Mouse (Mus musculus) stomach, embryonic 15.5 days (tissue): ENCODE results near the gene Klhl9. TPM values are rescaled to one million over a fixed set of nuclear protein-coding genes. Genes with fewer than 3 reads are reported as not detected.

ENCODE experiments used
- ATAC-seq: fragments of 200-750 bp; cut with Nextera tagmentation; 2 replicates; pipeline ENCODE4 v1.8.0; 2017; ENCODE audit warnings: low read depth, moderate number of reproducible peaks, moderate TSS enrichment; ENCODE audit not compliant: insufficient read depth, low FRiP score
- H3K27ac ChIP-seq: fragments of 300-500 bp; sonication (generic); 2 replicates; pipeline ENCODE4 v1.5.1; 2015; ENCODE audit warnings: mild to moderate bottlenecking, inconsistent platforms
- H3K27me3 ChIP-seq: fragments of 300-500 bp; sonication (generic); replicated peaks from 2 replicates; pipeline ENCODE4 v1.6.1; 2015; ENCODE audit warnings: inconsistent platforms
- H3K36me3 ChIP-seq: fragments of 300-500 bp; sonication (generic); 2 replicates; pipeline ENCODE4 v1.6.1; 2015; ENCODE audit warnings: inconsistent platforms
- H3K4me1 ChIP-seq: fragments of 300-500 bp; sonication (generic); 2 replicates; pipeline ENCODE4 v1.6.1; 2015; ENCODE audit warnings: inconsistent platforms
- H3K4me2 ChIP-seq: fragments of 300-500 bp; sonication (generic); 2 replicates; pipeline ENCODE4 v1.6.1; 2015; ENCODE audit warnings: mild to moderate bottlenecking, inconsistent platforms
- H3K4me3 ChIP-seq: fragments of 300-500 bp; sonication (generic); replicated peaks from 2 replicates; pipeline ENCODE4 v1.5.1; 2015; ENCODE audit warnings: inconsistent platforms
- H3K9ac ChIP-seq: fragments of 300-500 bp; sonication (generic); 2 replicates; pipeline ENCODE4 v1.6.1; 2015; ENCODE audit warnings: inconsistent platforms
- H3K9me3 ChIP-seq: fragments of 300-500 bp; sonication (generic); 2 replicates; pipeline ENCODE4 v1.6.1; 2016; ENCODE audit warnings: inconsistent platforms
- WGBS: fragments of 180-500 bp; shearing (Covaris S2); methylation state at CpG from one replicate; pipeline ENCODE4 v1.1.7; 2015; 5-methylcytosine and 5-hydroxymethylcytosine counted together
- polyA plus RNA-seq: library from polyadenylated mRNA; unstranded; fragments of >200 nt; fragmentation: Nextera tagmentation; extraction: Ambion mirVana; gene quantifications from 2 replicates; pipeline ENCODE4 v1.2.1, GENCODE M21; 2015

The Klhl9 gene
- polyA plus RNA-seq, 1 experiment from 2014 or later = 87.8 TPM

DNA sequence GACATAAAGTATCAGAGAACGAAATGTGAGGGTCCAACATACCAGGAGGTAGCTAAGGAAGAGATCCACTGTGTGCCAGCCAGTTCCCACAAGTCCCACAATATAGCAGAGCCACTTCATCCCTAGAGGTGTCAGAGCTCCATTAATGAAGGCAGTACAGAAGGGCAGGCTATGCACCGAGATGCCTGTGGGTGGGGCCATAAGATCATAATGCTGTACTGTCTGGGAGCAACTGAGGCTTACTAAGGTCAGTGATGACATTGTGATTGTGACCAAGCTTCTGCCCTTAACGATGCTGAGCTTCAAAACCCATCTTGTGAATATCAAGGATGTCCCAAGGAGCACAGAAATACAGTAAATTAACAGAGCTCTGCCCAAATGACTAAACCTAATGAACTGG is 21.9 kb upstream of the Klhl9 start:
- Histone ChIP-seq H3K4me1 (0 out of 2 replicates have a peak, but pooled peaks cover 7% of the 10 kb centered on the region), H3K4me3 (no peak overlapping the region), H3K36me3 (no peaks in the 10 kb centered on the region), H3K27me3 (no peaks in the 10 kb centered on the region), H3K9ac (no peak overlapping the region), H3K4me2 (no peak overlapping the region), H3K9me3 (no peaks in the 10 kb centered on the region), H3K27ac (no peak overlapping the region)
- ATAC-seq = no peak
- 71% methylated on average over 3 of the region's 3 CpGs for WGBS

DNA sequence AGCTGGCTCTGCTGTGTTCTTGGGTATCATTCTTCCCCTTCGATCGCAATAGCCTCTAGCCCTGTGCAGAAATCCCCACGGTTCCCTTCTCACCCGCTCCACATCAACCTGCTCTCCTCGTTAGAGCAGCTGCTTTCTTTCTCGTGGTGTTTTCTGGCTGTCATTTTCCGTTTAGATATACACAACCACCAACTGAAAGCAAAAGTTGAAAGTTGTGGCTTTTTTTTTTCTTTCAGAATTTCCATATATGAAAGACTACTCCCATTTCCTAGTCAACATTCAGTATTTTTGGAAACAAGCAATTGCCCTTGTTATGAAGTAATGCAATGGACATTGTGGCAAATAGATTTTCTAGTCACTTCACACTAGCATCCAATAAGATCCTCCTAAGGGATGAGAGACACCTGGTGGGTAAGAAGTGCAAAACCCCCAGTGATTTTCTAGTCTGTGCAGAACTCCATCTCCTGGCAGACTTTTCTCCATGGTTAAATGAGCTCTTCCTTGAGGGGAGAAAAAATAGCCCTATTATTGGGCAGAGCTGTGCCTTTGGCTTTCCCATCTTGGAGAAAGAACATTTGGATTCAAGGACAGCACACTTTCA is 20.6 kb upstream of the Klhl9 start:
- WGBS = 46% methylated on average over 7 of the region's 7 CpGs
- H3K9ac ChIP-seq = no peak overlapping the region
- no peaks in the 10 kb centered on the region for H3K27me3 ChIP-seq
- no peak for ATAC-seq
- no peaks in the 10 kb centered on the region for H3K9me3 ChIP-seq
- H3K27ac ChIP-seq = no peak overlapping the region; the same call in 1 of the 2 replicates
- no peak overlapping the region for H3K4me2 ChIP-seq
- H3K4me3 ChIP-seq = no peak overlapping the region
- H3K36me3 ChIP-seq = no peaks in the 10 kb centered on the region
- 0 out of 2 replicates have a peak, but pooled peaks cover 7% of the 10 kb centered on the region for H3K4me1 ChIP-seq

DNA sequence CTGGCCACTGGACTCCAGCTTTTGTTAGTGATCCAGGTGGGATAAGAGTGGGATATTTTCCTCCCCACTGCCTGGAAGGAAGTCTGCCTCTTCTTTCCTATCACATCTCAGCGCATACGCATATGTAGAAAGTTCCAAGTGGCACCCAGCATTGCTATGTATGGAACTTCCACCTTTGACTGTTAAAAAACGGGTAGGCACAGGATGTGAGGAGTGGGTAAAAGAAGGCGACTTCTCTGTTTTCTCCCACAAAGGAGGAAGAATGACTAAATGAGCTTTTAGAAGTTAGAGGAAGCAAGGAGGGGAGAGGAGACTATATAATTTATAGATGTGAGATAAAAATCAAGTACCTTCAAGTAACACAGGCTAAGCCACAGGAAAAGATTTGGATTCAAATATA is 19.2 kb upstream of the Klhl9 start:
- Histone ChIP-seq H3K4me1 (0 out of 2 replicates have a peak, but pooled peaks cover 7% of the 10 kb centered on the region), H3K36me3 (no peaks in the 10 kb centered on the region), H3K4me2 (no peak overlapping the region), H3K27ac (no peak overlapping the region), H3K9ac (no peak overlapping the region), H3K9me3 (no peaks in the 10 kb centered on the region), H3K4me3 (no peak overlapping the region), H3K27me3 (no peaks in the 10 kb centered on the region)
- ATAC-seq = no peak
- WGBS = 83% methylated on average over 4 of the region's 4 CpGs

DNA sequence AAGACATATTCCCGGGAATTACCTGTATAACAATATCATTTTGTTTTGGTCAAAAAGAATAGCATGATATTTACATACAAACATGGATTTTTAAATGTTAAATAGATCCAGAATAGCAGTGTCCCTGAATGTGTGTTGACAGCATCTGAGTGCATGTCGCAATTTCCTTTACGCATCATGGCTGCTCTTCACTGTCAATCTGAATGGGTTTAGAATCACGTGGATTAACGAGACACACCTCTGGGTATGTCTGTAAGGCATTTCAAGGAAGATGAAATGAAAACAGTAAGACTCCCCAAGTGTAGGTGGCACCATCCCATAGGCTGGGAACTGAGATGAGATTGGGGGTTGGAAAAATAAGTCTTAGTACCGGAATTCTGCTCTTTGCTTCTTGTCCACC is 16.8 kb upstream of the Klhl9 start:
- no peak overlapping the region for H3K27ac ChIP-seq
- no peak overlapping the region for H3K4me2 ChIP-seq
- WGBS = 84% methylated on average over 6 of the region's 6 CpGs
- no peak for ATAC-seq
- no peaks in the 10 kb centered on the region for H3K36me3 ChIP-seq
- 0 out of 2 replicates have a peak, but pooled peaks cover 4% of the 10 kb centered on the region for H3K4me1 ChIP-seq
- H3K27me3 ChIP-seq = no peaks in the 10 kb centered on the region
- H3K9ac ChIP-seq = no peak overlapping the region
- H3K4me3 ChIP-seq = no peak overlapping the region
- H3K9me3 ChIP-seq = no peaks in the 10 kb centered on the region

DNA sequence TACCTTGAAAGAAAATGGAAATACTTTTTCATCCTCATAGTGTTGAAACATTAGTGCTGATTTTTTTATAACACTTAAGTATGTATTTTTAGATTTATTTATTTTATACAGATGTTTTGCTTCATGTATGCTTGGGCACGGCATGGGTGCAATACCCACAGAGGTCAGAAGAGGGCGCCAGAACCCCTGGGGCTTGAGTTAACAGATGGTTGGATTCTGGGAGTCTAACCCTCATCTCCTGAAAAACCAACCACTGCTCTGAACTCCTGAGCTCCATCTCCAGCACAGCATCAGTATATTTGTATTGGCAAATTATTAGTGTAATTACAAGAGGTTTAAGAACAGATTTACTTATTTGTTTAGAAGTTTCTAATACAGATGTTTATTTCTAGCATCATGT is 16.2 kb upstream of the Klhl9 start:
- Histone ChIP-seq H3K27me3 (no peaks in the 10 kb centered on the region), H3K27ac (no peak overlapping the region), H3K36me3 (no peaks in the 10 kb centered on the region), H3K4me1 (0 out of 2 replicates have a peak, but pooled peaks cover 4% of the 10 kb centered on the region), H3K4me3 (no peak overlapping the region), H3K4me2 (no peak overlapping the region), H3K9ac (no peak overlapping the region), H3K9me3 (no peaks in the 10 kb centered on the region)
- 6% methylated on average over 2 of the region's 2 CpGs for WGBS
- no peak for ATAC-seq

DNA sequence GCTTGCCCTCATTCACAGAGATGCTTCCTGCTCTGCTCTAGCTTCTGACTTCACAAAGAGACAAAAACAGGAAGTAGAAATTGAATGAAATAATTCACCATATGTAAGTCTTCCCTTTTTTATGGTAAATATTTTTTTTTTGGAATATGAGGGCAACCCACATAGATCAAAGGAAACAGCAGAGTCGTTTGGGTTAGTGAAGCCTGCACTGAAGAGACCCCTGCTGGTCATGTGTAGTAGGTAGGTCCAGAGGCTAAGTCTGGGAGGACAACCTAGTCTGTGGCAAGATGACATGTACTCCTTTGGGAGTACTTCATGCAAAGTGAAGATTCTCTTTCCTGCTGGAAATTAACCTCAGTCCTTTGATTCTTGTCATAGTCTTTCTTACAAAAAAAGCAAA is 5.1 kb upstream of the Klhl9 start:
- Histone ChIP-seq H3K9ac (no peak overlapping the region), H3K27ac (no peak overlapping the region), H3K36me3 (no peaks in the 10 kb centered on the region), H3K4me2 (no peak overlapping the region), H3K4me1 (no peaks in the 10 kb centered on the region), H3K9me3 (no peaks in the 10 kb centered on the region), H3K27me3 (no peaks in the 10 kb centered on the region), H3K4me3 (no peak overlapping the region)
- no peak for ATAC-seq
- 0% methylated on average over 1 of the region's 1 CpGs for WGBS

DNA sequence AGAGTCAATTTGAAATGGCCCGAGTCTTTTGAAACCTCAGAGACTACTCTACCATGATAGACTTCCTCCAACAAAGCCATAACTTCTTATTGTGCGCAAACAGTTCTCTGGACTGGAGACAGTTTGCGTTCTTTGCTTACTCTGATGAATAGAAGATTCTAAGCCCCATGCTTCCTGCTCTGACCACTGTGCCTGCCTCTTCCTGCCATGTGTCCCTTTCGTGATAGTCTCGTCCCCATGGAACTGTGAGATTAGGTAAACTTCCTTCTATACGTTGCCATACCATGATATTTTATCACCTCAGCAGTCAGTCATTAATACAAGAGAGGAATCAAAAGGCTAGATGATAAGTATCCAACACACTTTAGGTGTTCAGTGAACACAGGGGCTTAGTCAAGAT is 4.5 kb upstream of the Klhl9 start:
- H3K36me3 ChIP-seq = no peaks in the 10 kb centered on the region
- H3K4me1 ChIP-seq = no peaks in the 10 kb centered on the region
- no peaks in the 10 kb centered on the region for H3K9me3 ChIP-seq
- no peaks in the 10 kb centered on the region for H3K27me3 ChIP-seq
- WGBS = 73% methylated on average over 6 of the region's 6 CpGs
- no peak overlapping the region for H3K27ac ChIP-seq
- H3K4me2 ChIP-seq = no peak overlapping the region
- no peak overlapping the region for H3K4me3 ChIP-seq
- no peak for ATAC-seq
- H3K9ac ChIP-seq = no peak overlapping the region

DNA sequence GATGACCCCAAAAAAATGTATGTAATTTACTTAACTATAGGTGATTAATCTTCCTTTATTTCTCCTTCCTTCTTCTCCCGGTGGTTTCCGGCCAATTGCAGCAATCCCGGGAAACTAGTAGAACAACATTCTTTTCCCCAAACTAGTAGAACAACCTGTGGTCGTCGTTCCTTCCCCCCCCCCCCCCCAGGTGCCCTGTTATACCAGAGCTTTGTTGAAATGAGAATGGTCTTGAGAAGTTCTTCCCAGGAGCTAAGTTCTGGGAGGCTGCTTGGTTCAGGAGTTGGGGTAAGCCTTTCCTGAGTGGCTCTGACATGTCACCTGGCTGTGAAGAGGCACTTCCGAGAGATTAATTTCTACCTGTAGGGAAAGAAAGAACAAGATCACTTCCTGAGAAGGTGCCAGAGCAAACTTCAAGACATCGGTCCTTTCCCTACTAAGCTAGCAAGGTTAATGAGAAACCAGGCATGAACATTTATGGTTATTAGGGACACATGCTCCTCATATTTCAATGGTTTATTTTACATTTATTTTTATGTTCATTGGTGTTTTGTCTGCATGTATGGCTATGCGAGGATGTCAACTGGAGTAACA is 1.3 kb upstream of the Klhl9 start:
- Histone ChIP-seq H3K27me3 (no peaks in the 10 kb centered on the region), H3K9ac (no peak overlapping the region), H3K4me2 (no peak overlapping the region), H3K36me3 (no peaks in the 10 kb centered on the region), H3K4me3 (no peak overlapping the region), H3K27ac (peak overlapping the region; percentile 69; the same call in 1 of the 2 replicates), H3K9me3 (no peaks in the 10 kb centered on the region), H3K4me1 (peaks cover 15% of the 10 kb centered on the region)
- 51% methylated on average over 8 of the region's 8 CpGs for WGBS
- no peak for ATAC-seq

DNA sequence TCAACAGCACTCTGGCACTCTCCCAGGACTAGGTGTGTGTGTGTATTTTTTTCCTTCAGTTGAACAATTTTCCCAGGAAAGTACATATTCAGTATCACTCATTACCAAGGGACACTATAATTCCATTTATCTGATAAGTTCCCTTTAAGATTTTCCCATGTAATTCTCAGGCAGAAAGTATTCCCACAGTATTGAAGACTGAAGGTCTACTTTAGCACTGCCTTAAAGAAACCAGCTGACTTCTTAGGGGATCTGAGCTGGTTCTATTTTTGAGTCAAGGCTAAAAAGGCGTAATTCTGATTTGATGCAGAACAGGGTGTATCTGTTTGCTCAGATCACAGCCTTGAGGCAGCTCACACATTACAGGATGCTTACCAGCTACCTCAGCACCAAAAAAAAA is 3.5 kb downstream of the Klhl9 start:
- Histone ChIP-seq H3K27me3 (no peaks in the 10 kb centered on the region), H3K27ac (0 out of 2 replicates have a peak overlapping the region, but pooled peaks have one; percentile 13)
- WGBS = 22% methylated on average over 1 of the region's 1 CpGs

DNA sequence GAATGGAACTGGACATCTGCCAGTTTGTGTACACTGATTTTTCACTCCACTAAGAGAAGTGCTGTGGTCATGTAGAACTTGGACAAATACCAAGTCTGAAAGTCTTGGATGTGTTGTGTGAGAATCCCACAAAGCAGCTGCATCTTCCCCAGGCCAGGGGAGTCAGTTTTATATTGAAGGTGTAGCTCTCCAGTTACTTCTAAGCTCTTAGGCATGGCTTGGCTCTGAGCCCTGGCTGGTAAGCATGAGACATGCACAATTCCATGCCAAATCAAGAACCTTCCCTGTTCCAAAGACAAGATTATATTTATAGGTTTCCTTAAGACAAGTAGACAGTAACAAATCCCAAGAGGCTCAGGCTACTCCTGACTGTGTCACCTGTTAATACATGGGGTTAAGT is 7.2 kb downstream of the Klhl9 start:
- no peaks in the 10 kb centered on the region for H3K27me3 ChIP-seq
- H3K9ac ChIP-seq = no peak overlapping the region
- peaks cover 9% of the 10 kb centered on the region for H3K4me1 ChIP-seq
- no peak overlapping the region for H3K4me2 ChIP-seq
- no peak for ATAC-seq
- no peak overlapping the region for H3K4me3 ChIP-seq
- H3K27ac ChIP-seq = no peak overlapping the region
- peaks cover 12% of the 10 kb centered on the region; the same call in 1 of the 2 replicates for H3K36me3 ChIP-seq
- H3K9me3 ChIP-seq = no peaks in the 10 kb centered on the region

More for the DNA sequence above, 3.5 kb downstream of the Klhl9 start:
- ATAC-seq = no peak
- H3K9me3 ChIP-seq = no peaks in the 10 kb centered on the region
- H3K4me1 ChIP-seq = peaks cover 21% of the 10 kb centered on the region
- no peak overlapping the region for H3K9ac ChIP-seq
- H3K4me3 ChIP-seq = peak overlapping the region; percentile 29
- H3K4me2 ChIP-seq = peak overlapping the region; percentile 53
- H3K36me3 ChIP-seq = peaks cover 9% of the 10 kb centered on the region; the same call in 1 of the 2 replicates

DNA sequence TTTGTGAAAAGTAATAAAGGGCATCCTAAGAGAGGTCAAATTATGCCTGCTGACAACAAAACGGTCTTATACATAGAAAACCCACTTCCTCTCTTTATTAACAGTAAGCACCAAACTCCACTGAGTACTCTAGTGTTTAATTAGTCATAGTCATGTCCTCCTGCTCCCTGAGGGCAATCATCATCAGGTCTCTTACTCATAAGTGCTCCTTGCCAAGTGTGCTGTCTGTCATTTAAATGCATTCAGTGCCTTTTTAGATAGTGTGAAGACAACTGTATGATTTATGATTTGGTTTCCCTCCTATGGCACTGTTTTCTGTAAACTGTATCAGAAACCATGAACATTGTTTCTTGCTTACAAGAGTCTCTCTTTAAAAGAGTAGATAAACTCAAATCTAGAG is 8.0 kb downstream of the Klhl9 start:
- Histone ChIP-seq H3K4me3 (no peak overlapping the region), H3K27me3 (no peaks in the 10 kb centered on the region), H3K4me2 (no peak overlapping the region), H3K27ac (no peak overlapping the region), H3K4me1 (peaks cover 8% of the 10 kb centered on the region), H3K9me3 (no peaks in the 10 kb centered on the region), H3K36me3 (peaks cover 12% of the 10 kb centered on the region; the same call in 1 of the 2 replicates), H3K9ac (no peak overlapping the region)
- no peak for ATAC-seq
- 78% methylated on average over 1 of the region's 1 CpGs for WGBS

DNA sequence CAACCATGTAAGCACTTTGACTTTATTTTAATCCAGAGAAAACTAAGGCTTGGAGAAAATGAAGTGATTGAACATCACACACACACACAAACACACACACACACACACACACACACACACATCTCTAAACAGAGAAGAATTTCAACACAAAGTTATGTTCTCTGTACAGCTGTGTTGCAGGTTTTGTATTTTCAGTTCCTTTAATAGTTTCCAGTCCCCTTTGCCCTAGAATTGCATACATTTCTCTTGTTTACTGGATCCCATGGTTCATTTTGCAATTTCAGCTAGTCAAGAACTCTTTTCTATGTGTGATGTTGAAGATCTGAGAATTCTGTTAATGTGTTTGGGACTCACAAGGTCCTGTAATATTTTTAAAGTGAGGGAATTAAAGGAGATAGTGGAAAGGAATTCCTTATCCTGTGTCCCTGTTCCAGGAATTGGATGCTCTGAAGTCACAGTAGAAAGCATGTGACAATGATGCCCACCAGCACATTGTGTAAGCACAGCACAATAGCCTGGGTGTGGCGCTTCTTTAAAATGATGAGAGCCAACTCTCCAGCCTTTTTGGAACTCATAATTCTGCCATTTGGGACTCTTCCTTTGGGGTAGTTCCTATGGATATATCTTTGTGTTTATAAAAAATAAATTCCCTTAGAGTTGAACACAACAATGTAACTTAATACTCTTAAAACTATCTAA is 15.0 kb downstream of the Klhl9 start:
- no peaks in the 10 kb centered on the region for H3K9me3 ChIP-seq
- WGBS = 98% methylated on average over 1 of the region's 1 CpGs
- no peaks in the 10 kb centered on the region for H3K36me3 ChIP-seq
- H3K27ac ChIP-seq = no peak overlapping the region
- no peak overlapping the region for H3K4me3 ChIP-seq
- no peaks in the 10 kb centered on the region for H3K27me3 ChIP-seq
- no peak for ATAC-seq
- H3K4me1 ChIP-seq = no peaks in the 10 kb centered on the region
- no peak overlapping the region for H3K9ac ChIP-seq
- no peak overlapping the region for H3K4me2 ChIP-seq
